23 mouse cellular contexts compared by ENCODE assay signal in the genomic region with DNA sequence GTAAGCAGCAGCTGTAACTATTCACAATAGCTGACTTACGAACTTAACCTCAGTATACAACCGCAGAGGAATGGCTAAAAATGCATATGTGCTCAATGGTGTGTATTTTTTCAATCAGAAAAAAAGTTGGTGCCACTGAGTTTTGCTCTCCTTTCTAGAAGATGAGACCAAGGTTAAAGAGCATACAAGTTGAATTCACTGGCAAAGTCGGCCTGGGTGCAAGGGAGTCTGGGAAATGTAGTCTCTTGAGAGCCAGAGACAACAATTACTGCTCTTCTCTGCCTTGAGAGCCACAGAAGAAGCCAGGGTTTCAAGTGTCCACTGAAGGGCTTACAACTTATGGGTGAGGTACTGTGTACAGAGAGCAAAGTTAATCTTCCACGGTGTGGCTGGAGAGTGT. TPM values are rescaled to one million over a fixed set of nuclear protein-coding genes. Genes with fewer than 3 reads are reported as not detected.
"Had no signal": no experiment of that assay in that cellular context is flagged by ENCODE, and none has a peak within 500 bp of the region (broad histone marks: within the 10 kb centered on the region; RNA-seq: fewer than 3 reads in every experiment).

No protein-coding gene starts in this region.

- H3K27ac ChIP-seq: heart, adult 2 months; heart, embryonic 13.5 days; heart, embryonic 15.5 days; hindbrain, embryonic 13.5 days; hindbrain, embryonic 15.5 days; hindbrain, postnatal 0 days; layer of hippocampus, adult 2 months; limb, embryonic 10.5 days; limb, embryonic 12.5 days; liver, embryonic 13.5 days had no signal

- H3K27me3 ChIP-seq: heart, embryonic 13.5 days; heart, embryonic 15.5 days; hindbrain, embryonic 15.5 days; limb, embryonic 12.5 days; liver, embryonic 13.5 days had no signal

- H3K4me3 ChIP-seq: heart, adult 2 months; heart, embryonic 13.5 days; heart, embryonic 15.5 days; hindbrain, embryonic 13.5 days; hindbrain, embryonic 15.5 days; layer of hippocampus, adult 2 months; limb, embryonic 10.5 days; limb, embryonic 12.5 days; liver, embryonic 13.5 days had no signal

- DNase-seq: gastrocnemius, postnatal 14 days; gastrocnemius, postnatal 36 days; heart, adult 11 months; heart, adult 2 months; heart, postnatal 14 days; heart, postnatal 36 days; kidney, adult 11 months; kidney, adult 8-10 months; kidney, postnatal 10 days; kidney, postnatal 25 days; kidney, postnatal 4 days; liver; liver, embryonic 13.5 days had no signal

- H3K4me1 ChIP-seq: heart, embryonic 15.5 days; liver, embryonic 13.5 days had no signal

- H3K9ac ChIP-seq: heart, embryonic 13.5 days; heart, embryonic 15.5 days; hindbrain, embryonic 13.5 days; hindbrain, embryonic 15.5 days; limb, embryonic 12.5 days; liver, embryonic 13.5 days had no signal

- H3K36me3 ChIP-seq: heart, embryonic 13.5 days; heart, embryonic 15.5 days; hindbrain, embryonic 13.5 days; hindbrain, embryonic 15.5 days; limb, embryonic 10.5 days; limb, embryonic 12.5 days; liver, embryonic 13.5 days had no signal

- H3K9me3 ChIP-seq: heart, embryonic 13.5 days; heart, embryonic 15.5 days; hindbrain, embryonic 13.5 days; hindbrain, embryonic 15.5 days; limb, embryonic 10.5 days; limb, embryonic 12.5 days; liver, embryonic 13.5 days had no signal

- H3K4me2 ChIP-seq: heart, embryonic 15.5 days; hindbrain, embryonic 15.5 days; limb, embryonic 12.5 days; liver, embryonic 11.5 days; liver, embryonic 13.5 days had no signal

RNA-seq across cellular contexts. Expression of a gene that starts 31.1 kb away (rescaled TPM):
- total RNA-seq: hematopoietic stem cell, adult 5-6 weeks had no signal
- polyA plus RNA-seq: liver, embryonic 11.5 days; liver, embryonic 13.5 days had no signal
